Mouse (Mus musculus): Measurements from ENCODE around the gene Madcam1.

Gene Madcam1

GRCm38 (mm10) chr10:79713163-79713562, 48.8 kb downstream of the Madcam1 start:
- DNase-seq: no peak

- DNase-seq: no peak
Observed at GRCm38 (mm10) chr10:79714996-79715395, 50.6 kb downstream of the Madcam1 start.

- no peak for DNase-seq
Observed at GRCm38 (mm10) chr10:79716254-79716987, 52.1 kb downstream of the Madcam1 start, which contains the start of gene Hcn2. Gene Hcn2 (plus strand): TSS chr10:79716634.

- no peak for DNase-seq
Observed at GRCm38 (mm10) chr10:79716988-79717355, 52.6 kb downstream of the Madcam1 start.

GRCm38 (mm10) chr10:79717640-79718357, 53.4 kb downstream of the Madcam1 start:
- peak; percentile 78 for DNase-seq

Data from kidney, adult 18-20 months (tissue).